Mouse (Mus musculus) adrenal gland, adult 2 months (tissue): ENCODE measurements around the gene Sema6d. TPM values are rescaled to one million over a fixed set of nuclear protein-coding genes. Genes with fewer than 3 reads are reported as not detected.
A peak's percentile ranks its signal among the peaks of the same experiment; 100 is the strongest.

Experiments used
- DNase-seq: peaks from one replicate; pipeline ENCODE4 v3.0.0; 2021
- polyA plus RNA-seq: library from polyadenylated mRNA; depleted of rRNA; stranded (reverse); fragments of >200 nt; gene quantifications from 2 replicates; pipeline ENCODE4 v1.2.3, GENCODE M21; 2012
- total RNA-seq, 2 experiments: library from RNA; stranded (reverse); gene quantifications; 2 replicates each; pipeline ENCODE4 v1.2.3; 2021

The Sema6d gene
- total and polyA plus RNA-seq, 3 experiments = 6.1 to 9.3 (median 7.6) TPM

- no peak for DNase-seq
Measured at GRCm38 (mm10) chr2:124556861-124557499, 467.2 kb downstream of the Sema6d start.

DNA sequence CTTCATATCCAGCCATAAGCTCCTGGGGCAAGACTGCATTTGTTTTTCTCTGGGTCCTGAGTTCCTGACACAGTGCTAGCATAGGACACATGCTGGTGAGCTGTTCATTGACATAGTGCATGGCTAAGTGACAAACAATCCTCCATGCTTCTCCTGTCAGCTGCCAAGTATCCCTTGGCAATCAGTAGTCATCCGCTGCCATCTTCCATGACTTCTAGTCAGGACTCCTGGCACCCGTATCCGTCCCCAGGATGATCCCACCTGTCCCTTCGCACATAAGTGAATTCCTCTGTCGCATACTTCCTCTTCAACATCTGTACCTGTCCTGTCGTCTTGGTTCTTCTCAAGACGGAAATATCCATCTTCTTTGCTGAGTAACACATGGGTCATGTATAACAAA, 468.3 kb downstream of the Sema6d start:
- no peak for DNase-seq

DNA sequence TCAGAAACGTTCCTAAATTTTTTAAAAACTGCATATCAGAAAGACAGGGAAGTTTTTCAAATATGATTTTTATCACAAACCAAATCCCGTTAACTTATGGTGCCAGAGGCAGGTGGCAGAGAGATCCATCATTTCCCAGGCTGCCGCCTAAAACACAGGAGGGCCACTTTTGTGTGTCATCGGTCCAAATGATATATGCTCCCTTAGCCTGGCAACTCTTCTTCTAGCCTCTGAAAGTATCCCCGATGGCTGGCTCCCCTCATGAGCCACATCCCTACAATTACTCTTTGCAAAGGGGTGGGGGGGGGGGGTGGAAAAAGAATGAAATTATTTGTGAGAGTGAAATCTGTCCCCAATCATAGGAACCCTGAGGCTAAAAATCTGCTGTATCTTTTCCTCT, 471.9 kb downstream of the Sema6d start:
- DNase-seq = no peak

GRCm38 (mm10) chr2:124562091-124562490, 472.3 kb downstream of the Sema6d start:
- DNase-seq = no peak

DNA sequence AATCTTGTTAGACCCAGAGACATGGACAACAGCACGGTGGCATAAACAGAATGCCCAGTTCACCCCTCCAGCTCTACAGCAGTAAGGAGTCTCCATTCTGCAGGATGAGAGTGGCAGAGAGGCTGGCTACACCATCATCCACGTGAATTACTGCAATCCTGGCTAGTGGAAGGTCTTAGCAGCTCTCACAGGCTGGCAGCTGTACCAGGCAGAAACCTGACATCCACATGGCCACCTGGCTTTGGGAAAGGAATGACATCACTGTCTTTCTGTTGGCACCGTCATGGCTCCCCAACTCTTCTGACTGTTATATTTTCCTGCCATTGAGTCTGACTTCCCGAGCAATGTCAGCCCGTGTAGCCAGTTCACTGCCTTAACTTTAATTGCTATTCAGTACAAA, 474.0 kb downstream of the Sema6d start:
- no peak for DNase-seq

- no peak for DNase-seq
Measured at GRCm38 (mm10) chr2:124573734-124574133, 484.0 kb downstream of the Sema6d start.

GRCm38 (mm10) chr2:124576053-124576452, 486.3 kb downstream of the Sema6d start:
- no peak for DNase-seq

- no peak for DNase-seq
Measured at GRCm38 (mm10) chr2:124583561-124583960, 493.8 kb downstream of the Sema6d start.

GRCm38 (mm10) chr2:124592750-124593149, 503.0 kb downstream of the Sema6d start:
- DNase-seq = no peak

DNA sequence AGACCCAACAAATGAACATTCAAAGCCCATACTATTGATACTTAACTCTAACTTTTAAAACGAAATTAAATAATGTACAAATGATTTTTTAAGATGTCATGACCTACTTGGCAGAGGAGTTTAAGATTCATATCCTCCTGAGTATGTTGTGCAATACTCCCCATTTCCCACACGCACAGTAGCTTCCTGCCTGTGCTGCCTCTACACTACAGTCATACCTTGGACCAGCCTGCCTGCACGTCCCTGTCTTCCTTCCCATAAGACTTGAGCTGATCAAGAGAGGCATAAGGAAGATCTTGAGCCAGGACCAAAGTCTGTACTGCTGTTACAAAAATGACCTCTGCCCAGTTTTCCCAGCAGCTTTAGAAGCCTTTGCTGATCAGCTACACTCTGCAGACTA, 509.2 kb downstream of the Sema6d start:
- DNase-seq = no peak

- no peak for DNase-seq
Measured at GRCm38 (mm10) chr2:124601702-124602378, 512.1 kb downstream of the Sema6d start.

GRCm38 (mm10) chr2:124602379-124602913, 512.7 kb downstream of the Sema6d start:
- no peak for DNase-seq

GRCm38 (mm10) chr2:124605341-124605740, 515.6 kb downstream of the Sema6d start:
- no peak for DNase-seq

GRCm38 (mm10) chr2:124607986-124608385, 518.2 kb downstream of the Sema6d start:
- DNase-seq = no peak

GRCm38 (mm10) chr2:124608546-124608945, 518.8 kb downstream of the Sema6d start:
- DNase-seq = peak; percentile 64

DNA sequence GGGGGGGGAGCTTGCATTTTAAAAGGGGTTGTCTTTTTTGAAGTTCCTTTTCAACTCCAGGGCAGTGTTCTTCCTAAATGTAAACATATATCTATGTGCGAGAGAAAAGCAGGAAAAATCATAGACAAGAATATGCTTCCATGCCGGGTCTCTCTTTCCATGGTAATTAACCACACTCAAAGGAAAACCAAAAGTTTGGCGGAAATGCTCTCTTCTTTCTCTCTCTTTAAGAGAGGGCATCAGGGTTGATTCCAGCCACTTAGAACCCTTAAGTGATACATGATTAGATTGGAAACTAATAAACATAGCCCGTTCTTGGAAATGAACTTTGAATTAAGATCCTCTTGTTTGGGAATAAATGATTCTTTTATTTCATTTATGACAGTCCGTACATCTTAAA, 519.2 kb downstream of the Sema6d start:
- DNase-seq = no peak

- peak; percentile 93 for DNase-seq
Measured at GRCm38 (mm10) chr2:124609711-124610585, 520.2 kb downstream of the Sema6d start.

GRCm38 (mm10) chr2:124610586-124611105, 520.9 kb downstream of the Sema6d start:
- DNase-seq = no peak

DNA sequence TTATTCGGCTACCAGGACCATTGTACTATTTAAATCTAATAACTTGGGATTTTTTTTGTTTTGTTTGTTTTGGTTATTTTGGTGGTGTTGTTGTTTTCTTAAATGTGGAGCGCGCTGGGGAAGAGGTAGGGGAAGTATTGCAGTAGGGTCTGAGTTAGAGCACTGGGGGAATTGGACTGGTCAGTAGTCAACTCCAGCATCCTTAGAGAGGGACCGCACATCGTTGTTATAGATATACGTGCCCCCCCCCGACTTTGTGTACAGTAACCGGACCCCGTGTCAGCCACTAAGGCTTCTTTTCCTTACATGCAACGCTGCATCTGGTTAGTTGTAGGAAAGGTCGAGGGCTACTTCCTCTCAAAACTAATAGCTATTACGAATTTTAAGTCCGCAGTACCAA, 521.5 kb downstream of the Sema6d start:
- no peak for DNase-seq

DNA sequence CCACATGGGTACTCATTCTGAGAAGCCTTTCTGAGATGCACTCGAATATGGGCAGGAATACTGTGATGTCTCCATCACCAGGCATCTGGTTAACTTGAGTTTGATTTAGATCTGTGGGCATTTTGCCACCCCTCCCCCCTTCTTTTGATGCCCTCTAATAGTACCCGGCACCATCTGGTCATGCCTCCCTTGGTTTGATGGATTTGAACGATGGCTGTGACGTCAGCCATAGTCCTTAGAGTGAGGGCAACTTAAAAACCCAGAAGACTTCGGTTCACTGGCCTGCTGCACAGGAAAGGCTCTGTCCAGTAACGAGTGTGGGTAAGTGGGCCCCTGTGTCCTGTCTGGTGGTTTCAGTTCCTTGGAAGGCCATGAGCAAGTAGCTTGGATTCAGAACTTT, 522.5 kb downstream of the Sema6d start:
- no peak for DNase-seq

DNA sequence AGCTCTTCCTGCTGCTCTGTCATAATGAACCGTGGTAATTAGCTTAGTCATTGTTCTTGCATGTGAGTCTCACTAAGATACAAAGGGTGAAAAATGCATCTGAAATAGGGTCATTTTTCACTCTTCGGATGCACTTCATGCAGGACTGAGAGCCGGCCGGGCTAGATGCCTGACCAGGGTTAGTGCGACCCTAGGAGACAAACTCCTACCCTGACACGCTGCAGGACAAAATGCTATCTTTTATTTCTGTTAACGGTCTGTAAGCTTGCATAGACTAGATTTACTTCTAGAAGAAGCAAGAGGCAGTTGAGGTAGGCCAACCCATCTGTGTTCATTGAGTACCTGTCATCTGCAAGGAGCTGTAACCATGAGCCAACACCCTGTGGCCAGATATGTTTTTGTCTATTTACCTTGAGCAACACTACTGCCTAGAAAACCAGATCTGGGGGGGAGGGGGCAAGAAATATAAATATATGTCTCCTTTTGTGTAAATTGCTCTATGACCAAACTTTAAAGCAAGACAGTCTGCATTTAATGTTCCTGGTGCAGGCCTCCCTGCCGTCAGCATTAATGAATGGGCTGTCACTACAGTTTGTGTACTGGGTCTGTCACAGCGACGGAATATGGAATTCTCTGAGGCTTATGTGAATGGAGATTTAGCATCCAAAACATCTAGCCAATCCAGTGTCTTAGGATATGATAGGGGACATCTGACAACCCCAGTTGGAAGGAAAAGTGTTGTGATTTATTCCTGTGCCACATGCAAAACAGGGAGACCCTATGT, 523.1 kb downstream of the Sema6d start:
- no peak for DNase-seq
